Mouse (Mus musculus): ENCODE data around the gene Gria1.

The Gria1 gene

GRCm38 (mm10) chr11:57160076-57160475, 148.9 kb downstream of the Gria1 start:
- no peak for ATAC-seq (ENCODE audit: insufficient number of reproducible peaks, low FRiP score, low TSS enrichment)

- no peak for ATAC-seq (ENCODE audit: insufficient number of reproducible peaks, low FRiP score, low TSS enrichment)
Observed at GRCm38 (mm10) chr11:57162931-57163330, 151.7 kb downstream of the Gria1 start.

DNA sequence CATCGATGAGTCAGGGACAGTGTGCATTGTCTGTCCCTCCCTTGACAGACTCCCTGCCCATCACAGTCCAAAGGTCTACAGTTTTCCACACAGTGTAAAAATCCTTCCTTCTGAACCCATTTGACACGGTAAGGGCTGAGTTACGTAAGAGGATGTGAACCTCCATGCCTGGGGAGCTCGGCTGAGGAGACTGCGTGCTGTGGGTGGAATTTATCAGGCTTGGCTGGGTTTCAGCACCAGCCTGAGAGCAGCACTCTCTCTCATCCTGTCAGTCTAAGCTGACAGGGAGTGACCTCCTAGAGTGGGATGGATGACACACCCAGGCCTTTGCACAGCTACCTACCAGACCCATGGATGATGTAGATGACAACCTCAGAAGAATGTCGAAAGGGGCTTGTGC, 158.9 kb downstream of the Gria1 start:
- ATAC-seq (ENCODE audit: insufficient number of reproducible peaks, low FRiP score, low TSS enrichment), result no peak

GRCm38 (mm10) chr11:57174165-57174564, 163.0 kb downstream of the Gria1 start:
- no peak for ATAC-seq (ENCODE audit: insufficient number of reproducible peaks, low FRiP score, low TSS enrichment)

- no peak for ATAC-seq (ENCODE audit: insufficient number of reproducible peaks, low FRiP score, low TSS enrichment)
Observed at GRCm38 (mm10) chr11:57176552-57176951, 165.4 kb downstream of the Gria1 start.

GRCm38 (mm10) chr11:57184216-57184615, 173.0 kb downstream of the Gria1 start:
- no peak for ATAC-seq (ENCODE audit: insufficient number of reproducible peaks, low FRiP score, low TSS enrichment)

GRCm38 (mm10) chr11:57185110-57185509, 173.9 kb downstream of the Gria1 start:
- ATAC-seq (ENCODE audit: insufficient number of reproducible peaks, low FRiP score, low TSS enrichment), result no peak

DNA sequence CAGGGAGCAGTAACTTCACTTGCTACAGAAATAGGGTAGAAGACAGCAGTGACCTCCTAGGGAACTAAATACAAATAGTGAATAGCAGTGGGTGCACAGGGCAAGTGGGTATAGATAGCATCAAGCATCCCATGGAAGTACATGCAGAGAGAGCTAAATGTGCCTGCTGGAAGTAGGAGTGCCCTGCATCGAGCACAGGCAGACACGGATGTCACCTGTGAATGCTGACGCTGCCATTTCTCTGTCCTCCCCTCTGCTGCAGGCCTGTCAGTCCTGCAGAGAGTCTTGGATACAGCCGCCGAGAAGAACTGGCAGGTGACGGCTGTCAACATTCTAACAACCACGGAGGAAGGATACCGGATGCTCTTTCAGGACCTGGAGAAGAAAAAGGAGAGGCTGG, 178.2 kb downstream of the Gria1 start:
- ATAC-seq (ENCODE audit: insufficient number of reproducible peaks, low FRiP score, low TSS enrichment), result no peak

DNA sequence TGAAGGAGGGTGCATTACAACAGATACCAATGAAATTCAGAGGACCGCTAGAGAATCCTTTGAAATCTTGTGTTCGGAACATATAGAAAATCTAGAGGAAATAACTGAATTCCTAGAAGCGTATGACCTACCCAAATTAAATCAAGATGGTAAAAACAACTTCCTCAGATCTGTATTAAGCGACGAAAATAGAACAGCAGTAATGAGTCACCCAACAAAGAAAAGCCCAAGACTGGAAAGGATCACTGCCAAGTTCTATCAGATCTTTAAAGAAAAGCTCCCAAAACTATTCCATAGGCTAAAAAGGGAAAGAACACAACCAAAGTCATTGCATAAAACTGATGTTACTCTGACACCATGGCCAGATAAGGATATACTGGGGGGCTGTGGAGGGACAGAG, 183.6 kb downstream of the Gria1 start:
- ATAC-seq (ENCODE audit: insufficient number of reproducible peaks, low FRiP score, low TSS enrichment), result no peak

- ATAC-seq (ENCODE audit: insufficient number of reproducible peaks, low FRiP score, low TSS enrichment), result no peak
Observed at GRCm38 (mm10) chr11:57201245-57201976, 190.2 kb downstream of the Gria1 start.

- ATAC-seq (ENCODE audit: insufficient number of reproducible peaks, low FRiP score, low TSS enrichment), result no peak
Observed at GRCm38 (mm10) chr11:57204371-57204770, 193.2 kb downstream of the Gria1 start.

DNA sequence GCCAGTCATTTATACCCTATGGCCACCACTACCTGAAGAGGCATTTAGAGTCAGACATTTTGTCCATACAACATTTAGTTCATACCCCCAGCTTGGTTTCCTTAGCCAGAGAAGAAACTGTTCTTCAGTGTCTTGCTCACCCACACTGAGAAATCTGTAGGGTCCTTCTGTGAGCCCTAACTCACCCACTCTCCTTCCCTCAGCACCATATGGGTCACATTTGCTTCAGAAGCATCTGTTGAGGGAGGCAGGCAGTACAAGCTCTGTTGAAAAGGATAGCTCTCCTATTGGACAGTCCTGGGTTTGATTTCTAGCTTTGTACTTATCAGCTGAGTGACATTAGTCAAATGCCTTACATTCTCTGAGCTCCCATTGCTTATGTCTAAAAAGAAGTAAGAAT, 196.1 kb downstream of the Gria1 start:
- no peak for ATAC-seq (ENCODE audit: insufficient number of reproducible peaks, low FRiP score, low TSS enrichment)

- no peak for ATAC-seq (ENCODE audit: insufficient number of reproducible peaks, low FRiP score, low TSS enrichment)
Observed at GRCm38 (mm10) chr11:57214079-57214478, 202.9 kb downstream of the Gria1 start.

GRCm38 (mm10) chr11:57214583-57214982, 203.4 kb downstream of the Gria1 start:
- no peak for ATAC-seq (ENCODE audit: insufficient number of reproducible peaks, low FRiP score, low TSS enrichment)

GRCm38 (mm10) chr11:57222797-57223569, 211.8 kb downstream of the Gria1 start:
- ATAC-seq (ENCODE audit: insufficient number of reproducible peaks, low FRiP score, low TSS enrichment), result no peak

- no peak for ATAC-seq (ENCODE audit: insufficient number of reproducible peaks, low FRiP score, low TSS enrichment)
Observed at GRCm38 (mm10) chr11:57235446-57235845, 224.3 kb downstream of the Gria1 start.

- no peak for ATAC-seq (ENCODE audit: insufficient number of reproducible peaks, low FRiP score, low TSS enrichment)
Observed at GRCm38 (mm10) chr11:57236431-57236830, 225.2 kb downstream of the Gria1 start.

GRCm38 (mm10) chr11:57239758-57240157, 228.6 kb downstream of the Gria1 start:
- ATAC-seq (ENCODE audit: insufficient number of reproducible peaks, low FRiP score, low TSS enrichment), result no peak

GRCm38 (mm10) chr11:57243835-57244234, 232.6 kb downstream of the Gria1 start:
- ATAC-seq (ENCODE audit: insufficient number of reproducible peaks, low FRiP score, low TSS enrichment), result no peak

- no peak for ATAC-seq (ENCODE audit: insufficient number of reproducible peaks, low FRiP score, low TSS enrichment)
Observed at GRCm38 (mm10) chr11:57244543-57244942, 233.4 kb downstream of the Gria1 start.

GRCm38 (mm10) chr11:57248870-57249269, 237.7 kb downstream of the Gria1 start:
- ATAC-seq (ENCODE audit: insufficient number of reproducible peaks, low FRiP score, low TSS enrichment), result no peak

DNA sequence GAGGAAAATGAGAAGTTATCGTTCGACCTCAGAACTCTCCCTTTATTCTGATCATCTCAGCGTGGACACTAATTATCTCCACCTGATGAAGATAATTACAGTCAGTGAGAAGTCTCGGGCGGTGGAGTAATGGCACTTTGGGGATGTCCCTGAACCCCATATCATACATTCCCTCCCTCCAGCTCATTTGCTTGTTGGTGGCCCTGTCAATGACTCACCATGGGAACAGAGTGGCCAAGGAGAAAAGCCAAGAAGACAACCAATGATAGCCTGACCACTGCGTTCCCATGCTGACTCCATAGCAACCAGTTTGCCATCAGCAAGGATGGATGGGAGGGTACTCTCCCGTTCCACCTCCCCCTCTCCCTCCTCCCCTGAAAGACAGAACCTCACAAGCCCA, 238.9 kb downstream of the Gria1 start:
- no peak for ATAC-seq (ENCODE audit: insufficient number of reproducible peaks, low FRiP score, low TSS enrichment)
